Mouse (Mus musculus) gastrocnemius, adult 18-20 months (tissue): ENCODE results near the gene Ndfip2. TPM values are rescaled to one million over a fixed set of nuclear protein-coding genes. Genes with fewer than 3 reads are reported as not detected.

Experiments used
- total RNA-seq, 2 experiments: library from RNA; stranded (reverse); gene quantifications; 2 replicates each; pipeline ENCODE4 v1.2.3; 2021

The Ndfip2 gene
- total RNA-seq, 2 experiments from 2014 or later = 11.8 to 12.6 TPM

Other genes with a start within 250 kb of the Ndfip2 start
- gene Rbm26, start 81.2 kb upstream of the Ndfip2 start, total RNA-seq = 10 to 100 TPM; 15.9 to 18.2 TPM